Mouse (Mus musculus): ENCODE data around the gene Arfgap3. TPM values are rescaled to one million over a fixed set of nuclear protein-coding genes. Genes with fewer than 3 reads are reported as not detected.
"Not testable (repeated sequence)": the region's sequence is repeated elsewhere in the genome, so short reads cannot be mapped to it uniquely, and the experiment has no call there.

Arfgap3 gene
- polyA plus RNA-seq, 1 experiment: 40.3 TPM

DNA sequence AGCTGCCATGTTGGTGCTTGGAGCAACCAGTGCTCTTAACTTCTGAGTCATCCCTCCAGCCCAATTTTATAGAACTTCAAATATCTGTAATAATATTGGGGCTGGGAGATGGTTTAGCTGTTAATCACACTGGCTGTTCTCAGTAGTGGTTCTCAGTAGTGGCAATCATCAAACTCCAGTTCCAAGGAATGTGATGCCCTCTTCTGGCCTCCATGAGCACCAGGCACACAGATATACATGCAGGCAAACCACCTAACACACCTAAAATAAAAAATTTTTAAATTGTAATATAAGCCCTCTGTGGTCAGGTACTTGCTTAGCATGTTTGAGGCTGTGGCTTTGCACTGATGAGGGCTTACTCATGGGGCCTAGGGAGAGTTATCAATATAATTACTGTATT, 15.7 kb upstream of the Arfgap3 start:
- TF ChIP-seq POLR2A (IDR thresholded peaks at IDR 0.05; ENCODE audit: borderline replicate concordance, extremely low read depth, insufficient read depth, insufficient read length, poor library complexity, severe bottlenecking) (no peak), CTCF (IDR thresholded peaks at IDR 0.05; ENCODE audit: borderline replicate concordance, extremely low read depth, insufficient read depth, insufficient read length) (no peak)
- no peak for DNase-seq (ENCODE audit: low read depth)

DNA sequence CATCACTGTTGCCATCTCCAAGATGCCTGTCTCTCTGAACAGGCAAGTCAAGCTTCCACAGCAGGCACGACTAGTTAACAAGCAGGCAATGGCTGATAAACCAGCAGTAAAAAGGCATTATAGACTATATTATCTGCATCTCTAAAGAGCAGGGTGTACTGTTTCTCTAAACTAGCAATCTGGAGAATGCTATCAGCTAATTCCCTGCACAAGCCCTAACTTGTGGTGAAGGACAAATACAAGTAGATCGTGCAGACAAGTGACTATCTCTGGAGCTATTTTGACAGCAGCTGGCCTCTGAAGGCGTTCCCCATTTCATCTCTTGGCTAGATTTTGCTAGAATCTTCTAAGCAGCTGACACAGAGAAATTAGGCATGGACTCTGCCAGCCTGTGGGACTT, 14.1 kb upstream of the Arfgap3 start:
- TF ChIP-seq POLR2A (IDR thresholded peaks at IDR 0.05; ENCODE audit: borderline replicate concordance, extremely low read depth, insufficient read depth, insufficient read length, poor library complexity, severe bottlenecking) (no peak), CTCF (IDR thresholded peaks at IDR 0.05; ENCODE audit: borderline replicate concordance, extremely low read depth, insufficient read depth, insufficient read length) (no peak)
- no peak for DNase-seq (ENCODE audit: low read depth)

DNA sequence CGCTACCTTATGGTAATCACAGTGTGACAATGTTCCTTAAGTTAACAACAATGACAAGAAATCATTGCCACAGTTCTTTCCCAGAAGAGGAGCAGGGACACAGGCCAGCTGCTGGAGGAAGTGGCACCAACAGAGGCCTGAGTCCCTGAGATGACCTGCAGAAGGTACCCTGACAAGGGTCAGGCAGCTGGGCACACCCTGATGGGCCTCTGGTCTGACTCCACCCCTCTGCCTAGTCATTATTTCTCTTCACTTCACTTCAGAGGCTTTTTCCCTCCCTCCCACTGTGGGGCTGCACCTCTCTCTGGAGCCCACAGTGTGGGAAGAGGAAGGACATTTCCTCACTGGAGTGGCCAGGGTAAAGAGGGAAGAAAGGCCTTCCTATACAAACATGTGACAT, 12.8 kb upstream of the Arfgap3 start:
- DNase-seq (ENCODE audit: low read depth): not testable (repeated sequence)

DNA sequence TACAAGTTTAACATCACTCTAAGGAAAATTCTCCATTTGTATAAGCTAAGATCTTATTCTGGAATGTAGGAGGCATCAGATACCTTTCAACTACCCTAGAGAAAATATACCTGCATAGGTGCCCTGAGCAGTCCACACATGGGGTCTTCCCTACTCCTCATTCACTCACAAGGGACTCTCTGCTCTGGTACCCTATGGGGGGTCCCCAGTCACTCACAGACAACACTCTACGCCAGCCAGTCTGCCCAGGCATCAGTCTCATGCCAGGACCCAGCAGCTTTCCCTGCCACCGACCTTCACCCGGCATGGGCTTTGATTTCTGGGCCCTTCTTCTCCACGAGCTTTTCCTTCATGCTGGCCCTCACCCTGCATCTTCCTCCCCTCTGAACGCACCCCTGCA, 10.9 kb upstream of the Arfgap3 start:
- not testable (repeated sequence) for DNase-seq (ENCODE audit: low read depth)

DNA sequence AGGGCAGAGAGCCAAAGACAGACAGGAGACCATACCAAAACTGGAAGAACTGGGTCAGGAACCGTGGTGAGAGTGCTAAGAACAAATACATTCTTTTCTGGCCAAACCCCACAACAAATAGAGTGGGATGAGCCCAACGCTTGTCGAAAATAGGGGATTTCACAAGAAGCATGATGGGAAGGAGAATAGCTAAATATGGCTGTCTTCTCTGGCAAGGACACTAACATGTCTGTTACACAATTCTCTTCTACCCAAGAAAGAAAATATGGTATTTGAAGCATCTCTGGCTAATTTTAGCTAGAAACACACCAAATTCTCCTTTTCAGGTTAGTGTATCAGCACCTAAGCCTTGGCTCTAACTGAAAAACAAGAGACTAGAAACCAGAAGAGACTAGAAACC, 10.1 kb upstream of the Arfgap3 start:
- no peak for TF ChIP-seq POLR2A (IDR thresholded peaks at IDR 0.05; ENCODE audit: borderline replicate concordance, extremely low read depth, insufficient read depth, insufficient read length, poor library complexity, severe bottlenecking)
- TF ChIP-seq CTCF (IDR thresholded peaks at IDR 0.05; ENCODE audit: borderline replicate concordance, extremely low read depth, insufficient read depth, insufficient read length): no peak
- no peak for DNase-seq (ENCODE audit: low read depth)

DNA sequence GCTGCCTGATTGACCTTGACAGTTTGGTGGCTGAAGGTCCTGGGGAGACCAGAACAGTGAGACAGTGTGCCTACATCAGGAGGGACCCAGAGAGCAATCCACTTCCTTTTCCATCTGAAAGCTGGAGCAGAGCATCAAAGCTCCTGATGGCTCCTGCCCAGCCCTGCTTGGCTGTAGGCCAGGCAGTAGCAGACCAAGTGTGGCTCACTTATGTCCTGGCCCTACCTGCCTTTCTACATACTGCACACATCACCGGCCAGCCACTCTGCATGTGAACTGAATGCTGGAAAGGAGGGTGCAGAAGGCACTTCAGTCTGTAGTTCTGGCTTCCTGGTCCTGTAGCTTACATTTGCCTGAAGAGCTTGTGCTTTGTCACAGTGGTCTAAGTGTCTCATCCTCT, 8.4 kb upstream of the Arfgap3 start:
- no peak for TF ChIP-seq POLR2A (IDR thresholded peaks at IDR 0.05; ENCODE audit: borderline replicate concordance, extremely low read depth, insufficient read depth, insufficient read length, poor library complexity, severe bottlenecking)
- no peak for TF ChIP-seq CTCF (IDR thresholded peaks at IDR 0.05; ENCODE audit: borderline replicate concordance, extremely low read depth, insufficient read depth, insufficient read length)
- DNase-seq (ENCODE audit: low read depth): no peak

DNA sequence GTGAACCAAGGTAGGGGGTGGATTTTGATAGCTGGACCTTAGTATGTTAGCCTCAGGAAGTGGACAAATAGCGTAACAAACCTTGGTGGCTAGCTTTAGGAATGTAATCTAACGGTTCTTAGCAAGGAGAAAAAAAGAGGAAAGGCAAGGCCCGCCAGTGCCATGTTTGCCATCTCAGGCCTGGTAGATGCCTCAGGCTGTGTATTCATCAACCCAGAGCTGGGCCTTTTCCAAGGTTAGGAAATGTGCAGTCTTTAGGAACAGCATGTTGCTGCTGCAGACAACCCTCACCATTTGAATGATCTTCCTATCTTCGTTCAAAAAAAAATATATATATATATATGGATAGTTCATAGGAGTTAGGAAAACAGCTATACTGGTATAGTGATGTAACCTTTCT, 1.5 kb upstream of the Arfgap3 start:
- no peak for DNase-seq (ENCODE audit: low read depth)
- no peak for TF ChIP-seq POLR2A (IDR thresholded peaks at IDR 0.05; ENCODE audit: borderline replicate concordance, extremely low read depth, insufficient read depth, insufficient read length, poor library complexity, severe bottlenecking)
- no peak for TF ChIP-seq CTCF (IDR thresholded peaks at IDR 0.05; ENCODE audit: borderline replicate concordance, extremely low read depth, insufficient read depth, insufficient read length)

DNA sequence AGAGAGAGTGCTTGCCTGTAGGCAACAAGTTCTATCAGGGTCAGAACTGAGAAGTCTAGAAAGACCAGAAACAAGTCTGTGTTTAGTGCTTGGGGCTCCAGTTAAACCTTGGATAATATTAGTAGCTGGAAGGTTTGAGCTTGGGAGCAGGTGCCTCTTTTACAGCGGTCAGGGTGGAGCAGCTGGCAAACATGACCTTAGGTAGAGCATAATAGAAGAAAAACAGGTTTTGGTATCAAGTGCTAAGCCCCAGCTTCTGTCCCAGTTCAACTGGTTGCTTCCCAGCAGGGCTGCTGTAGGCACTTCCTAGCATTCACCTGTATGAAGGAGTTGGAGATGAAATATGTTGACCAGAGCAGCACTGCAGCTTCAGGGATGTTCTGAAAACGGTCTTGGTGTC, 812 bp upstream of the Arfgap3 start:
- DNase-seq (ENCODE audit: low read depth): no peak

DNA sequence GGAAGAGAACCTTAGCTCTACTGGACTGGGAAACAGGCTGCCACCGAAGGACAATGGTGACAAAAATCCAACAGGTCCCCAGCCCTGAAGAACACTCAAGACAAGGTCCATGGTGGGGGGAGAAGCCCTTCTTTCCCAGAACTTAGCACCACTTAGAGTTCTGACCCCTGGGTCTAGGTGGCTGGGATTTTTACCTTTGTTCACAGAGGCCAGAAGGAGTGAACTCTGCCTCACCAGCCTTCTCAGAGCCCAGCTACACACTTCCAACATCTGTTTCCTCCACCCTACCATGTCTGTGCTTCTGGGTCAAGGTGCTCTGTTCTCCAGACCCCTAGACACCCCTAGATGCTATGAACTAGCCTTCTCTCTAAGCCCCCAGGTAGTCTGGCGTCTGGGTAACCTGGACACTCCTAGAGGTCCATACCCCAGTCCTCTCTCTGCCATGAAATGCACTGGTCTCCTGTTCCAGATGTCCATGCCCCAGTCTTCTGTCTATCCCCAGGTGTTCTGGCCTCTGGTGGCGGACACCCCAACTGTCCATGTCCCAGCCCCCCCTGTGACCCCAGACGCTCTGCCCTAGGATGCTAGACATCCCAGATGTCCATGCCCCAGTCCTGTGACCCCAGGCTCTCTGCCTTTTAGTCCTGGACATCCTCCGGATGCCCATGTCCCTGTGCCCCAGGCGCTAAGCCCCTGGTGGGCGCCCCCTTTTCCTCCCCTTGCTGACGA, 658 bp downstream of the Arfgap3 start:
- TF ChIP-seq POLR2A (IDR thresholded peaks at IDR 0.05; ENCODE audit: borderline replicate concordance, extremely low read depth, insufficient read depth, insufficient read length, poor library complexity, severe bottlenecking): no peak
- TF ChIP-seq CTCF (IDR thresholded peaks at IDR 0.05; ENCODE audit: borderline replicate concordance, extremely low read depth, insufficient read depth, insufficient read length): no peak
- DNase-seq (ENCODE audit: low read depth): no peak

More for the DNA sequence above, 812 bp upstream of the Arfgap3 start:
- TF ChIP-seq CTCF (IDR thresholded peaks at IDR 0.05; ENCODE audit: borderline replicate concordance, extremely low read depth, insufficient read depth, insufficient read length): no peak

DNA sequence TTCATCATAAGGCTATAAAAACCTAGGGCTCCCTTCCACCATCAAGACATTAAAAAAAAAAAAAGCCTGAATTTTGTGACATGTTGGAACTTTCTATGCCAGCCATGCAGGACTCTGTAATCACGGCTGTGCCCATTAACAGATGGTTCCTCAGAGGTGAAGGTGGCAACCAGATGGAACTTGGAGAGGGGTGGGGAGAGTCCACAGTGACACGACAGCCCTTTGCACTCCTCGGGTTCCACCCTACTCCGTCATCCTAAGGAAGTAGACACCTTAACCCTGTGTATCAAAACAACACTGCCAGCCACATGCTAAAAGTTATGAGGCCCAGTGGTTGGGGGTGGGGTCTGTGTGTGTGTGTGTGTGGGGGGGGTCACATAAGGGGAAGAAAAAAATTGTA, 1.3 kb downstream of the Arfgap3 start:
- no peak for TF ChIP-seq POLR2A (IDR thresholded peaks at IDR 0.05; ENCODE audit: borderline replicate concordance, extremely low read depth, insufficient read depth, insufficient read length, poor library complexity, severe bottlenecking)
- no peak for TF ChIP-seq CTCF (IDR thresholded peaks at IDR 0.05; ENCODE audit: borderline replicate concordance, extremely low read depth, insufficient read depth, insufficient read length)
- DNase-seq (ENCODE audit: low read depth): no peak

DNA sequence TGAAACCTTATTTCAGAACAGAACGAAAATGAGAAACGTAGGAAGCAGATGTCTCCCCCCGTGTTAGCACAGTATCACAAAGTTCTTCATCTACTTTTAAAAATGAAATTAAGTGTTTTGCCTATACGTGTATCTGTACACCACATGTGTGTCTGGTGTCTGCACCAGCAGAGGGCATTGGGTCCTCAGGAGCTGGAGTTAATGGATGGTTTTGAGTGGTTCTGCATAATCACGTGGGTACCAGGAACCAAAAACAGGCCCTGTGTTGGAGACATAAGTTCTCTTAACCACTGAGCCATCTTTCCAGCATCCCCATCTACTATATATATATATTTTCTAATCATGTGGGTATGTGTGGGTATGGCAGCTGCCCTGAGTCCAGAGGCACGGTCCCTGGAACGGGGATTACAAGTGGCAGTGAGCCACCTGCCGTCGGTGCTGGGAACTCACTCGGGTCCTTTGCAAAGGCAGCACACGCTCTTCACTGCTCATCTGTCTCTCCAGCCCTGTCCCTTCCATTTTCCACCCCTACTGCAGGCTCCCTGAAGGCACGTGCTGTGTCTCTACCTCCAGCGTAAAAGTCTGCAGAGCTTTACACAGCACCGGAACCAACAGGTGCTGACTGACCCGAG, 4.0 kb downstream of the Arfgap3 start:
- DNase-seq (ENCODE audit: low read depth): no peak
- no peak for TF ChIP-seq POLR2A (IDR thresholded peaks at IDR 0.05; ENCODE audit: borderline replicate concordance, extremely low read depth, insufficient read depth, insufficient read length, poor library complexity, severe bottlenecking)
- TF ChIP-seq CTCF (IDR thresholded peaks at IDR 0.05; ENCODE audit: borderline replicate concordance, extremely low read depth, insufficient read depth, insufficient read length): no peak

DNA sequence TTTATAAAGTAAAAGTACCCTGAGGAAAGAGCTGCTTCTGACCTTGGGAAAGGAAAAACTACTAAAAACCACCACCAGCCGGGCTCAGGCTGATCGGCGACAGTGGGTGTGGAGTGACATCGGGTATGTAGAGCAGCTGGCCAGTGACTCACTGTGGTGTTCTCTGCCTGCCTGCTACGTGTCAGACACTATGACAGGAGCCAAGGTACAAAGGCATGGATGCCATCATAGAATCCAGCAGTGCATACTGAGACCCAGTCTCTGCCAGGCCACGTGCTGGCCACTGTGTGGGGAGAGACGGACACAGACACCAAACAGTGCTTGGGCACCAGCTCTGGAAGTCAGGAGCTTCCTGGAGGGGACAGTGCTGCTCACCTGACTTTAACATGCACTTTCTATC, 5.1 kb downstream of the Arfgap3 start:
- TF ChIP-seq CTCF (IDR thresholded peaks at IDR 0.05; ENCODE audit: borderline replicate concordance, extremely low read depth, insufficient read depth, insufficient read length) (no peak), POLR2A (IDR thresholded peaks at IDR 0.05; ENCODE audit: borderline replicate concordance, extremely low read depth, insufficient read depth, insufficient read length, poor library complexity, severe bottlenecking) (no peak)
- no peak for DNase-seq (ENCODE audit: low read depth)

DNA sequence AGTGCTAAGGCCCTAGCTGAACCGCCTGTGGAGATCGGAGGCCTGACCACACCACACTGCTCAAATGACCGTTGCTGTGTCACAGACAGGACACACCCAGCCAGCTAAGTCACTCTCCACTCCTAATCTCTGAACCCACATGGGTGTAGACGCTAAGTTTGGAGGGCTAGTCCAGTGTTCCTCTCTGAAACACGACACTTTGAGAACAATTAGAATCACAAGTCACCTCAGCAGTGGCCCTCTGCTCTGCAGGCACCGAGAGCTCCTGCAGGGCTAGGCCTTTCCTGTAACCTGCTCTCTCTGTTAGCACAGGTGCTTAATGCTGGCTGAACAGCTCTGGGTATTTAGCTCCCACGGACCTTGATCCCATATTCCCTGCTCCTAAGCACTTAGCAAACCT, 5.9 kb downstream of the Arfgap3 start:
- DNase-seq (ENCODE audit: low read depth): no peak
- TF ChIP-seq POLR2A (IDR thresholded peaks at IDR 0.05; ENCODE audit: borderline replicate concordance, extremely low read depth, insufficient read depth, insufficient read length, poor library complexity, severe bottlenecking) (no peak), CTCF (IDR thresholded peaks at IDR 0.05; ENCODE audit: borderline replicate concordance, extremely low read depth, insufficient read depth, insufficient read length) (no peak)
